Mouse (Mus musculus) liver, postnatal 0 days (tissue): ENCODE measurements at regions not wholly inside any gene's neighbourhood (a gene's known extent, or its start where the extent isn't known, plus 50 kb on each side); places are given as distances from the start of the nearest gene placed in this dataset.

ENCODE experiments used
- CTCF ChIP-seq: sonication (generic); IDR thresholded peaks from 2 replicates; pipeline ENCODE4 v1.5.1; 2016; ENCODE audit warnings: antibody characterized with exemption, low read depth
- EP300 ChIP-seq: IDR thresholded peaks from 2 replicates; pipeline ENCODE4 v1.6.1; 2016; ENCODE audit warnings: antibody characterized with exemption, low read depth, mild to moderate bottlenecking

- TF ChIP-seq CTCF (no peak), EP300 (no peak)
Measured at GRCm38 (mm10) chr2:173452800-173453199, 69.6 kb upstream of the 1700021F07Rik start.
